Mouse (Mus musculus) testis, postnatal 10 days (tissue): ENCODE results near the gene Znrd1as.

Source experiments
- DNase-seq: peaks from one replicate; pipeline ENCODE4 v3.0.0; 2021; ENCODE audit warnings: low spot score

Znrd1as gene

DNA sequence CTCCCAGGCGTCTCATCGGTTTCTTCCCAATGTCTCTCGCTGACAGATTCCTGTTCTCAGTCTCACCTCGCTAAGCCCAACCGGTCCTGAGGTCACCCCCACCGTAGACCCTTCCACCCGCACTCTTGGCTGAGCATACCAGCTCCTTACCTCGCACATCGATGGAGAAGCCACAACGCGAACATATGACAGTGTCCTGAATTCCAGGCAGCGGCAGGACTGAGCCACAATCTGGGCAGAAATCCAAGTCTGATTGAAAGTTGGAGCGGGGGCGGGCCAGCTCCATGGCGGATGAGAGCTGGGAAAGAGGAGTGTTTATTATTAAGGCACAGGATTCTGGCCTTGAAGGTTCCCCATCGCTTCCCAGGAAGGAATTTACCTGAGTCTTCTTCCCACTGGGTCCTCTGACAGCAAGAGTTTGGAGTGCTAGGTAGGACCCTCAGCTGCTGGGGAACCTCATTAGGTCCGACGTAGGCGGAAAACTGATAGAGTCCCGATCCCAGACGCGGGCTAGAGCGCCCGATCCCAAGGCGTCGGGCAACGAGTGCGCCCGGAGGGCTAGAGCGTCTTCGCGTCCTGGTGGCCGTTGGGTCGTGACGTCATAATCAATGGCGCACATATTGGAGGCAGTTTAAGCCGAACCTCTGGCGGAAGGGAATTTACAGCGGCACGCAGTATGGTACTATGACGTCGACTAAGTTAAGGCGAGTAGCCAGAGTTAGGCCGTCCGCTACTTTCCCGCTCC is at the start of gene Znrd1as, which contains the start of gene Znrd1:
Gene Znrd1as, plus strand, starts transcription at position 594 of the 745 bp plus-strand sequence.
Gene Znrd1, minus strand, starts transcription at position 561 of the 745 bp plus-strand sequence.
- DNase-seq: peak; percentile 90

DNA sequence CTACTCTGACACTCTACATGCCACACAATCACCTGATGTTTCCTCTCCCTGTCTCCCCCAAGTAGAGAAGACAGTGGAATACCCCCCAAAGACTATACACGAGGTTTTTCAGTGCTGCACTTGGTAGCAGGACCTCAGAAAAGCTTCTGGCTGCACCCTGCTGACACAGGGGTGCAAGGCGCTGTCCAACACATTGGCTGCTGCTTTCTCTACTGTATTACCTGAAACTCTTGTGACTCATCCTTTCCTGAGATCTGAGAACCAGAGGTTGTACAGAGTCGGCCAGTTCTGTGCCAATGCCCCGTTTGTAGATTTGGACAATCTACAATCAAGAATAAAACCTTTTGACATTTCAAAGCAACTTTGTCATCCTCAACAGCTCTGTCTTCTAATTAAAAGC is 48.6 kb upstream of the Znrd1as start:
- no peak for DNase-seq

DNA sequence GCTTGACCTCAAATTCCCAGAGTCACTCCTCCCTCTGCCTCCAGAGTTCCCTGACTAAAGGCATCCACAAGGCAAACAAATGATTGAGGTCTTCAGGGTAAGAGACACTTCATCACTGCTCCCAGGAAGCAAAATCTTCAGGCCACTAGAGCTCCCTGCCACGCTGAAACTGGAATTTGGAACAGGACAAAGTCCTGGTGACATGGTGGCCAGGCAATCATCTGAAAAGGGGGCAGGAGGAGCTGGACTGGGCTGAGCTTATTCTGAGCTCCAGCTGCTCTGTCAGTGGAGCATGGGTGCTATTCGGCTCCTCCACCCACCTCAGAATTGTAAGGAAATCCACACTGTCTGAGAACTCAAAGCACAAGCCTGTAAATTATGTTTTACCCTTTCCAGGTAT is 46.4 kb upstream of the Znrd1as start:
- no peak for DNase-seq

DNA sequence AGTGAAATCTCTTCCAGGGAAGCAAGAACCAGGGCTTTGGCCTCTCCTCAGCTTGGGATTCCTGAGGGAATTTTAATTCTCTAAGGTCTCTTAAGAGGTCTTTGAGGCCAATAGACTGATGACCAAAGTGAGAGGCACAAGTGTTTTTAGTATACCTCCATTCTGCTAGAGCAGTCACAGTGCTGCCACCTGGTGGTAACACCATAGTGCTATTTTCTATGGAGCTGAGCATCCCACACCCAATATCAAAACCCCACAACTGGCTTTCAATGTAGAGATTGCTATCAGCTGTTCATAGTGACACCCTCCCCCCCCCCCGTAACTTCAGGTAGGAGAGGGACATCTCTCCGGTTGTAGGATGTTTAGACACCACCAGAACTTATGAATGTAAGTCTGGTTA is 44.3 kb upstream of the Znrd1as start:
- DNase-seq: peak; percentile 91

DNA sequence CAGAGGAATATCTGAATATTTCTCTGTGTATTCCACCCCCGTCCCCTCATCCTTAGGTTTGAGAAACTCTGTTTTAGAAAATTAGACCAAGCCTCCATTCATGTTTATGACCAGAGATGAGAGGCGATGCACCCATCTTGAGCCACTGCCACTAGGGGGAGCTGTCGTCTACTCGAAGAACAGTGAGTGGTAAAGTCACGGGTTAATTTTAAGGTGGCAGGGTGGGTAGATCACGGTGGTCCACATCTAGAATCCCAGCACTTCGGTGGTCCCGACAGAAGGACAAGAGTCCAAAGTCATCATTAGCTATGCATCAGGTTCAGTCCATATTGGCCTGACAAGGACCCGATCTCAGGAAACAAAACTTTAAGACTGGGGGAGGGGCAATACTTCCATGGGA is 43.3 kb upstream of the Znrd1as start:
- DNase-seq: peak; percentile 88

DNA sequence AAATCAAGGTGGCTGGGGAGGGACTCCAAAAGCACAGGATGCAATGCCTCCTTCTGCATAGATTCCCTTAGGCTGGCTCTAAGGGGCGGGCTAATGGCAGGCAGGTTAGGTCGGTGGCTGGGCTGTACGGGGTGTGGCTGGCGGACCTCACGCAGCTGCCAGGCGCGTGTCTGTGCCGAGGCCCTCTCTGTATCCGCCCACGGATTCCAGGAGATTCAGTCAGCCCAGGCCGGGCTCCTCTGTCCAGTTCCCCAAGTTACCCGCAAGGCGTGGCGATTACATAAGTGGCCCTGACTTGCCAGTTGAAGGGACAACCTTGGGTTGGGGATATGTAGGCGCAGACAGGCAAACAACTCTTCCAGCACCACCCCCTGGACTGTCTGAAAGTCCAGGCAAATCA is 38.2 kb upstream of the Znrd1as start:
- DNase-seq: no peak

DNA sequence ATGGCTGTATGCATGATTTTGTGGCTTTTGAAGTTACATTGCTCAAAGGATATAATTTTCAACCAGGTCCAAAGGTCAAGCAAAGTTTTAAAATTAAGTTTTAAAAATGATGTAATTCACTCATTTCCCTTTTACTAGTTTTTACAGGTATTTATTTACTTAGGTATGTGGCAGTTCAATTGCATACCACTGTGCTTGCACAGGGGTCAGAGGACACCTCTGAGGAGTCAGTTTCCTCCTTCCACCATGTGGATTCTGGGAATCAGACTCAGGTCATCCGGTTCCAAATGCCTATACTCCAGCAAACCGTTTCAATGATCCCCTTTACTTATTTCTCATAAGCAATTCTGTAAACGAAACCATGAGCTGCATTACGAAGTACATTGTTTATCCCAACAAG is 35.7 kb upstream of the Znrd1as start:
- DNase-seq: no peak

DNA sequence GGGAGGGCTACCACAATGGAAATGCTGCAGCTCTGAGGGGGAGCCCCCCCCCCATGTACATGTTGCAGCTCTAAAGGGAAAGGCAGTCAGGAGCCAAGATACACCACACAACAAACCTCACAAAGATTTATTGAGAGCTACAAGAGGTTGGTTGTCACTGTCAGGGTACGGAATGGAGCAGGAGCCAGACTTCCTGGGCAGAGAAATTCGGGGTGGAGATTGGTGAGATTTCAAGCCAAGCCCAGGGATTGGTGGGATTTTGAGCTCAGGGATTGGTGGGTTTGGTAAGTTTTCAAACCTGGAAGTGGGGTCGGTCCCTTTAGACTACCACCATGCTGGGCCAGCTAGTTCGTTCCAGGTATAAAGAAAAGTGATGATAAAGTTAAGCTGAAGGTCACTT is 34.9 kb upstream of the Znrd1as start:
- no peak for DNase-seq

DNA sequence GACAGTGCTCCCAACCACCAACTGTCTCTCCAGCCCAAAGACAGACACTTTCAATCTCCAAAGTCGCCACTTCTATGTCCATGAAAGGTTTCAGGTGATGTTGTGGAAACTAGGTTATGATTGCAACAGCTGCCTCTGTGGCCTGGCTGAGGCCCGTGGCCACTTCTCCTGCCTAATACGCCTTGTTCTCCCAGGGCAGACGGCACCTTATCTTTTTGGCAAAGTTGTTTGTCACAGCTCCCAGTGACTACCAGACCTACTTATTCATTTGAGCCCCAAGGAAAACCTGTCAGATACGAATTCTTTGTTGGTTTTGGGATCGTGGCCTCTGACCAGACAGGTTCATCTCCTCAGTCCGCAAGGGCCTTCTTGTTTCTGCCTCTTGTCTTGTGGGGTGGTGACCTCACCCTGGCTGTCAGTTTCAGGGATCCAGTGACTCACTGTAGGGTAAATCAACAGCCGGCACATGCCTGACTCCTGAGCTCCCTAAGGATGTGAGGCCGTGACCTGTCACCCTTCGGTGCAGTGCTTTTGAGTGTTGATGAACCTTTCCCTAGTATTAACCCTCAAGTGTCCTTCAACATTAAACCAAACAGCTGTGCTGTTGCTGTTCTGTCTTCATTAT is 30.8 kb upstream of the Znrd1as start:
- no peak for DNase-seq

DNA sequence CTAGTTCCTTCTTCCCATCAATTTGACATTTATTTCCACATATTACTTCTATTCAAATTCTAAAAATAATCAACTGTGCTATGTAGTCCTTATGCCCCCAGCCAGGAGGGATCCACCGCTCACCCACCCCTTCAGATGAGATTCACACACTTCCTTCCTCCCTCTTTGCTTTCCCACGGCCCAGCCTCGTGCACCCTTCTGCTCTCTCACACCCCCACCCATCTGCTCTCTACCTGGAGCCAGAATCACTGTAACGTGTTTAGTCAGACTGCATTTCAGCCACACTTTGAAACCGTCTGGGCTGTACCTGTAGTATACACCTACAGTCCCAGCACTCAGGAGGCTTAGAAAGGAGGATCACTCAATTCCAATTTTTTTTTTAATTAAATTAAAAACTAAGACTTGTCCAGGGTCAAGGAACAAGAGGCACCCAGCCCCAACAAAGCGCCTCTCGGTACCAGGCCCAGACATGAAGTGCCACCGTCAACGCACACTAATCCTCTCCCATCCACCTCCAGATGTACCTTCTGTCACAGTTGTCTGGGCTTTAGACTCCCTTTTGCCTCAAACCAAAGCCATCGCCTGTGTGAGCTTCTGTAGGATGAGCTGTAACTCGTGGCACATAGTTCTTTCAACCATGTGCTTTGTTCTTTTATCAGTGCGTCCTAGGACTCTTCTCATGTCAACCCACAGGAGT is 29.0 kb upstream of the Znrd1as start:
- no peak for DNase-seq

DNA sequence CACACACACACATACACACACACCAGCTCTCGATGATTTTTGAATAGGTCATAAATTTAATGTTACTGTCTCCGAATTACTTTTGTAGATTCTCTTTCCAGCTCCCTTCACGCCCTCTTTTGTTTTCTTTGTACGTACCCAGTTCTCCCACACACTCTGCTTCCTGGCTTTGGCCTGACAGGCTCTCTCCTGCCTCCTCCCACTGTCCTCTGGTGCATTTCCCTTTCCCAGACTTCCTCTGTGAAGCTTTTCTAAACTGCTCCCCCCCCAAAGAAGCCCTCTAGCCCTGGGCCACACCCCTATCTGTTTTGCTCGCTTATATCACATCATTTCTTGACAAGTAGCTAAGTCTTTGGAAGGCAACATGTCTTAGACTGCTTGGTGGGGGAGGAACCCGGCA is 28.2 kb upstream of the Znrd1as start:
- DNase-seq: no peak

DNA sequence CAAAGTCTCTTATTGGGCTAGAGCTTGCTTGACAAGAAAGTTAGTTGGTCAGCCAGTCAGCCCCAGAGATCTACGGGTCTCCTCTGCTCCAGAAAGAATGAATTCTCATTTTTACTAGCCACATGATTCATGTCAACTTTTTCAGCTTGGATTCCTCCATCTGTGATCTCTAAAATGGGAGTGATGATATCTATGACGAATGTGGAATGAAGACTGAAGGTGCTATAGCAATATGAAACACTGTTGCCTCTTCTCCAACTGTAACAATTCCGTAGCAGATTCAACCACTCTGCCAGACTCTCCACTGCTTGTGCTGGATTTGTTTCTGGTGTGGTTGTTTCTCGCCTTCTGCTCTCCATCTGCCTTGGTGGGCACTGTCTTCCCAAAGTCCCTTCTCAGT is 27.3 kb upstream of the Znrd1as start:
- DNase-seq: no peak

DNA sequence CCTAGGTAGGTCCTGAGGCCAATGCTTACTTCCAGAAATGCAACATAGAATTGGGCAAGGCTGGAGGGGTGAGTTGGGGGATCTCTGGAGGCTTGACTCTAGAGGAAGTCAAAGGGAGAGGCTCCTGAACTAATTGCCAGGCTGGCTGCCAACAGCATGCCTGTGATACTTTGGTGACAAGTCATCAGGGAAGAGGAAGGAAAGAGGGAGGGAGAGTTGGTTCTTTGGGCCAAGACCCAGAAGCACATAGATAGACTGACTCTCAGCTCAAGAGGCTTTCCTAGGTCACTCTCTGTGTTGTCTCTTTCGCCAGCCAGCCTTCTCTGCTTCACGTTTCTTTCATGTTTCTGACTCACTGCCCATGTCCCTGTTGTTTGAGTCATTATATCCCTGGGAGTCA is 26.6 kb upstream of the Znrd1as start:
- DNase-seq: no peak

DNA sequence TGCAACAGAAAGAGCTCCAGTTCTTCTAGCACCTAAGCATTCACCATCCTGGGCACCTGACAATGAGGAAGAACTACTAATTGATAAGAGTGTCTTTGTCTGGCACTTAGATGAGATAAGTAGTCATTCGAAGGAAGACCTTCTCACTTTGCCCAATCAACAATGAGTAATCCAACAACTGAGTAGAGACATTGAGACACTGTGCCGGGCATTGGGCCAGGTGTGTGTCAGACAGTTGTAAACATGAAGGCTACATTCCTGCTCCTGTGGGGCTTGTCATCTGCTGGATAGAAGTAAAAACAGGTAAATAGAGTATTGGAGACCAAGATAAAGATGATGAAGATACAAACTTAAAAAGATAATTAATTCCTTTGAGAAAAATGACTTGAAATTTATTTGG is 20.3 kb upstream of the Znrd1as start:
- no peak for DNase-seq

DNA sequence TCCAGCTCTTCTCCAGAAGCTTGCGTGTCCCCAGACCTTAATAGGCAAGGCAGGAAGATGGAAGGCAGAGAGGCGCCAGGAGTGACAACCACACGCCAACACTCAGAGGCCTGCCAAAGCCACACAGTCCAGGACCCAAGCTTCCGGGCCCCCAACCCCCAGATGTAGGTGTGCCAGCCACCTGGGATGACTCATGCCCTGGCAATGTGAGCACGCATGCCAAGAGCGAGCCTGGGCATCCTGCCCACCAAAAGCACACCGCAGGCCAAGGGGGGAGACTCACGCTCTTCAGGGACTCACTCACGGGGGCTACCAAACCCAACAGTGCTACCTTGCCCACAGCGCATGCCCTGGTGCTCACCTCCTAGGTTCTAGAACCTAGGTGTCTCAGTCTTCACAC is 16.0 kb upstream of the Znrd1as start:
- peak; percentile 62 for DNase-seq

DNA sequence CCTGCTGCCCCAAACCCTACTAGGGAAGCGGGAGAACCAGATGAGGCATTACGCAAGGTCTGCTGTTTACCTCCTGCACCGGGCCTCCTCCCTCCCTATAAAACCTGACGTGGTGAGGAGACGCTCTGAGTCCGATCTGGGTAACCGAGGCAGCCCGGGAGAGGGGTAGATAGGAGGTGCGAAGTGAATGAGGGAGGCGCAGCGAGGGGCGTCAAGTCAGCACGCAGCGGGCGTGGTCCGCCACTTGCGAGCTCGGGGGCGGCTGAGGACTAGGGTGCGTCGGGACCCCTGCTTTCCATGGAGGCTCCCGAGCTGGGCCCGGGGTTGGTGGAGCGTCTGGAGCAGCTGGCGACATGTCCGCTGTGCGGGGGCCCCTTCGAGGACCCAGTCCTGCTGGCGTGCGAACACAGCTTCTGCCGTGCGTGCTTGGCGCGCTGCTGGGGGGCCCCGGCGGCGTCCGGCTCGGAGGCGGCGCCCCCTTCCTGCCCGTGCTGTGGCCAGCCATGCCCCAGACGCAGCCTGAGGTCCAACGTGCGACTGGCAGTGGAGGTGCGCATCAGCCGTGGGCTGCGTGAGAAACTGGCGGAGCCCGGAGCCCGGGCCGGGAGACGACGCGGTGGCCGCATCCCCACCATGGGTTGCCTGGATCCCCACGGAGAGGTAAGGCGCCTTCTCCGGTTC is 15.5 kb upstream of the Znrd1as start, which contains the start of gene Rnf39:
Gene Rnf39, plus strand, starts transcription at position 128 of the 681 bp plus-strand sequence.
- DNase-seq: peak; percentile 55

DNA sequence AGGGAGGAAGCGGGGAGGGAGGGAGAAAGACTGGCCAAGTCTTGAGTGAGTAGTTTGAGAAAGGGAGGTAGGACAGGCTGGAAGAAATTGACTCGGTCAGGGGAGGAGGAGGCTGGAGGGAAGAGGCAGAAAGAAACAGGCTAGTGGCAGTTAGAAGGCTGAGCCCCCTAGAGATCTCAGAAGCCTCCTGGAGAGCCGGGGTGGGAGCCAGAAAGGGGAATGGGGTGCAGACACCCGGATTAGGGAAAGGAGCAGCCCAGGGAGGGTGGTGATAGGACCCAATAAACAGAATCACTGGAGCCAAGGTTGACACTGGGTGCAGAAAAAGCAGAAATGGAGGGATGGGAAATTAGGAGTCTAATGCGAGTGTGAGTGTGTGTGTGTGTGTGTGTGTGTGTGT is 14.7 kb upstream of the Znrd1as start:
- no peak for DNase-seq

DNA sequence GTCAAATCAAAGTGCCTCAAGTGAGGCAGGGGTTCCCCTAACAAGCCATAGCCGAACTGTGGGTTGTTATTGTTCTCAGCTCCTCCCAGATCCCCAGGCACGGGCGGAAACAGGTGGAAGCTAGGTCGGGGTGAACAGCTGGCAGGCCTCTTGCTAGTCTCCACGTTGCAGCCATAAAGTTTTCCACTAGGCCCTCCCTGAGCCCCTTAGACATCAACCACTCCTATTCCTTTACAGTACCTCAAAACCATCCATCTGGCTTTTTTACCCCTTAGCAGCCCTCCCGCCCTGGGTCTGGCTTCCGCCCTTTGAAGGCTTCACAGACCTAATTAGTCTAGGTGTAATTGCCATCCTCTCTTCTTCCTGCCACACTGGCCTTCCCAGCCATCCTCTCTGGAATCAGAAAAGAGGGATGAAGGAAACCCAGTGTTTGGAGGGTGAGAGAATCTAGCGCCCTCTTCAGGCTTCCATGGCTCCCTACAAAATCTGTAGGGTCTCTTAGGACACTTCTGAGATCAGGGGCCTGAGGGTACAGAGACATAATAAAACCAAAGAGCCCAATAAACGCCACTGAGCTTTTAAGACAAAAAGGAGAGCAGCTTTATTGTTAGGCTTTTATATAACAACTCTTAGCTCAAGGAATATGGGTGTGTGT is 14.1 kb upstream of the Znrd1as start:
- no peak for DNase-seq

DNA sequence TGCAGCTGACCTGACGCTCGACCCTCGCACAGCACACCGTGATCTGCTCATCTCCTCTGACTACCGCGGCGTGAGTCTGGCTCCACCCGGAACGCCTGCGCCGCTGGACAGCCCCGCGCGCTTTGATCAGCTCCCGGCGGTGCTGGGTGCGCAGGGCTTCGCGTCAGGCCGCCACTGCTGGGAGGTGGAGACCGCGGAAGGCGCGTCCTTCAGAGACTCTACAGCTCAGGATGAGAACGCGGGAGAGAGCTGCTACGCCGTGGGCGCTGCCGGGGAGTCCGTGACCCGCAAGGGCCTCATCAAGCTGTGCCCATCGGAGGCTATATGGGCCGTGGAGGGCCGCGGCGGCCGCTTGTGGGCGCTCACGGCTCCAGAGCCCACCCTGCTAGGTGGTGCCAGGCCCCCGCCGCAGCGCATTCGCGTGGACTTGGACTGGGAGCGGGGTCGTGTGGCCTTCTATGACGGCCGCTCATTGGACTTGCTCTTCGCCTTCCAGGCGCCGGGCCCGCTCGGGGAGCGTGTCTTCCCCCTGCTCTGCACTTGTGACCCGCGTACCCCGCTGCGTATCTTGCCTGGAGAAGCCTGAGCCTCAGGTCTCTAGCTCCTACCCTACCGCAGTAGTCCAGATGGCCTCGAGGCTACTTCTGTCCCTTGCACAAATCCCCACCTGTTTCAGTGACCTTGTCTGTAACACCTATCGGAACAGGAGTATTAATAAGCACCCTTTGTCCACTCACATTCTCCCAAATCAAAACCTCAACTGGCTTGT is 11.2 kb upstream of the Znrd1as start:
- peak; percentile 66 for DNase-seq

DNA sequence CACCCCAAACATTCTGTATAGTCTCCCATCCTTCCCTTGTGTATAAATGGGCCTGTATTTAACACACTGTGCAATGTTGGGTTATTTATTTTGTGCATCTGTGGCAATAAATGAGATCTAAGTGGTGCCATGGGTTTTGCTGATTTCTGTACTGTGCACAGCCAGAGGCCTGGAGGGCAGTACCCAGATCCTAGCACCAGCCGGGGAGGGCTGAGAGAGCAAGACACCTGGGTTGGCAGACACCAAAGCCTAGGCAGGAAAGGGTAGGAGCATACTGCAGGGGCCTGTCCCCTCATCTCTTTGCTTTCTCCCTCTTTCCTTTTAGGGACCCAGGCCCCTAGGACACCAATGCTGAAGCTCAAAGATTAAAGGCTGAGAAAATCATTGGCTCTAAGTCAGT is 10.1 kb upstream of the Znrd1as start:
- no peak for DNase-seq

DNA sequence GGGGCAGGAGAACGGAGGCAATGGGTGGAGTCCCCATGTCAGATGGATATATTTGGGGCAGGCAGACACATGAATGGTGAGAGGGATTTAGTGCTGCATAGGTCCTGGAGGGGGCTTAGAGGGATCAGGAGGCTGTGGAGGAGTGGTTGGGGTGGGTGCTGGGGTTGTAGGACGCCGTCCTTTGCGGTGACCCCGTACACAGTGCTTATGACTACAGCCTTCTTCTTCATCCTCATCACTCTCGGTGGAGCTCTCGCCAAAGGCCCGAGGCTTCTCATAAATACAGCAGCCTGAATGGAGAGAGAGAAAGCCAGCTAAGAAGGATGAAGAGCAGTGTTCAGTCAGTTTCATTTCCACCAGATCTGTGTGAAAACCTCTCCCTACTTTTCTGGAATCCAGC is 9.1 kb upstream of the Znrd1as start:
- no peak for DNase-seq
